Mouse (Mus musculus) lung, postnatal 0 days (tissue): ENCODE data around the gene Psmg3. TPM values are rescaled to one million over a fixed set of nuclear protein-coding genes. Genes with fewer than 3 reads are reported as not detected.

Experiments
- ATAC-seq: fragments of 200-750 bp; cut with Nextera tagmentation; 2 replicates; pipeline ENCODE4 v1.8.0; 2017; ENCODE audit warnings: moderate library complexity
- DNase-seq: peaks from one replicate; pipeline ENCODE4 v3.0.0-alpha.2; 2016; ENCODE audit warnings: low spot score
- H3K27ac ChIP-seq: fragments of 300-500 bp; sonication (generic); 2 replicates; pipeline ENCODE4 v1.5.1; 2014; ENCODE audit warnings: antibody characterized with exemption, mild to moderate bottlenecking, low read length, mixed read lengths
- H3K27me3 ChIP-seq: fragments of 300-500 bp; sonication (generic); replicated peaks from 2 replicates; pipeline ENCODE4 v1.6.1; 2014; ENCODE audit warnings: low read length, mixed read lengths; ENCODE audit not compliant: insufficient read depth
- H3K36me3 ChIP-seq: fragments of 300-500 bp; sonication (generic); 2 replicates; pipeline ENCODE4 v1.6.1; 2014; ENCODE audit warnings: low read length, mixed read lengths; ENCODE audit not compliant: insufficient read depth
- H3K4me1 ChIP-seq: fragments of 300-500 bp; sonication (generic); 2 replicates; pipeline ENCODE4 v1.6.1; 2014; ENCODE audit warnings: antibody characterized with exemption, low read depth, low read length, mixed read lengths; ENCODE audit not compliant: insufficient read depth
- H3K4me2 ChIP-seq: fragments of 300-500 bp; sonication (generic); replicated peaks from 2 replicates; pipeline ENCODE4 v1.6.1; 2014; ENCODE audit warnings: low read depth, mild to moderate bottlenecking, low read length, moderate library complexity, mixed read lengths
- H3K4me3 ChIP-seq: fragments of 300-500 bp; sonication (generic); 2 replicates; pipeline ENCODE4 v1.5.1; 2014; ENCODE audit warnings: low read depth, low read length
- H3K9ac ChIP-seq: fragments of 300-500 bp; sonication (generic); replicated peaks from 2 replicates; pipeline ENCODE4 v1.6.1; 2014; ENCODE audit warnings: low read depth, mild to moderate bottlenecking
- H3K9me3 ChIP-seq: fragments of 300-500 bp; sonication (generic); 2 replicates; pipeline ENCODE4 v1.6.1; 2016; ENCODE audit warnings: low read length, mixed read lengths
- CTCF ChIP-seq: IDR thresholded peaks from 2 replicates; pipeline ENCODE4 v1.5.1; 2016; ENCODE audit warnings: antibody characterized with exemption, mild to moderate bottlenecking
- EP300 ChIP-seq: IDR thresholded peaks from 2 replicates; pipeline ENCODE4 v1.6.1; 2016; ENCODE audit warnings: antibody characterized with exemption, mild to moderate bottlenecking, control low read depth
- WGBS: fragments of 180-500 bp; shearing (Covaris S2); extraction: QIAGEN DNeasy Blood & Tissue Kit; methylation state at CpG from one replicate; pipeline ENCODE4 v1.1.7; 2014; 5-methylcytosine and 5-hydroxymethylcytosine counted together
- polyA plus RNA-seq: library from polyadenylated mRNA; unstranded; fragments of >200 nt; fragmentation: Nextera tagmentation; extraction: Ambion mirVana; gene quantifications from 2 replicates; pipeline ENCODE4 v1.2.1, GENCODE M21; 2015

The Psmg3 gene
- polyA plus RNA-seq, 1 experiment from 2014 or later: 45.4 TPM

DNA sequence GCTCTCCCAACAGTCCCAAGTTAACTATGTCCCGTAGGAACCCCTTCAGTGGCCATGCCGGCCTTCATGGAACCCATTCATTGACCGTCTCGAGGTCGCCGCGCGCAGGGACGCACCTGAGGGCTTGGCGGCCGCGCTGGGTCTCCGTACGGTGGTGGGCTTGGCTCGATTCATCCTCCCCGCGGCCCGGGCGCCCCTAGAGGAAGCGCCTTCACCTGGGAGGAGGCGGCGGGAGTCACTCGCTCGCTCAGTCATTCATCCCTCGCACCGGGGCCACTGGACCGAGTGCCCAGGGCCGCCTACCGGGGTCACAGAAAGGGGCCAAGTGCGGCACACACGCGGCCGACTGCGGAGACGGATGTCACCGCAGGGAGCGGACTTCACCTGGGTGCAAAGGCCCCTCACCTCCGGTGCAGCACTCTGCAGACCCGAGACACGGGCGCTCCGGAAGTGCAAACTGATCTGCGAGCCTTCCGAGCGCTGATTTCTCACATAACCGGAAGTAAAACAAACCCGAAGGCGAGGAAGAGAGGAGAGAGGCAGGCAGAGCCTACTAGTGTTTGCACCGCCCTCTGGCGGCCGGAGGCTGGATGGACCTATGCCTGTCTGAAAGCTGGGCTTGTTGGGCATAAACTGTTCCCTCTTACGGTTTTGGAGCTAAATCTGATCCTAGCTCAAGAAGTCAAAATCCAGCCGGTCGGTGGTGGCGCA is 51.3 kb downstream of the Psmg3 start, which contains the start of gene Ints1:
Ints1 (minus strand) TSS at position 459 of the 711 bp plus-strand sequence.
- DNase-seq (peak; percentile 98), ATAC-seq (peak; percentile 97)
- no peaks in the 10 kb centered on the region for H3K9me3 ChIP-seq
- H3K4me2 ChIP-seq: peak within 1 kb of the TSS; percentile 90
- peak within 1 kb of the TSS; percentile 76 for H3K4me3 ChIP-seq
- H3K27ac ChIP-seq: no peak within 1 kb of the TSS
- H3K9ac ChIP-seq: peak within 1 kb of the TSS; percentile 78
- H3K36me3 ChIP-seq: peaks cover 15% of the 10 kb centered on the region; the same call in 1 of the 2 replicates
- 3% methylated on average over 55 of the region's 55 CpGs for WGBS
- no peaks in the 10 kb centered on the region for H3K4me1 ChIP-seq
- TF ChIP-seq EP300: 0 out of 2 replicates have a peak, but pooled peaks have one; percentile 31
- TF ChIP-seq CTCF: peak; percentile 93
- H3K27me3 ChIP-seq: no peaks in the 10 kb centered on the region

Other genes with a start within 250 kb of the Psmg3 start
- gene Micall2, start 90.5 kb downstream of the Psmg3 start, polyA plus RNA-seq: 2.7 and 3.7 TPM in 2 replicates
- gene Ints1, start 51.2 kb downstream of the Psmg3 start, polyA plus RNA-seq: 8.6 TPM in 2 replicates
- 38.5 and 38.9 TPM in 2 replicates for gene Mafk, start 35.4 kb downstream of the Psmg3 start, polyA plus RNA-seq
- gene Tmem184a, start 7.0 kb downstream of the Psmg3 start, polyA plus RNA-seq: 15.5 and 19.1 TPM in 2 replicates
- 0.33 TPM in 1 of 2 replicates, not detected in the other for gene Gm26938, start 478 bp downstream of the Psmg3 start, polyA plus RNA-seq
- gene Elfn1, start 81.1 kb upstream of the Psmg3 start, polyA plus RNA-seq: 1.5 TPM in 2 replicates